Mouse (Mus musculus) forebrain, embryonic 16.5 days (tissue): ENCODE measurements around the gene Zbtb20. TPM values are rescaled to one million over a fixed set of nuclear protein-coding genes. Genes with fewer than 3 reads are reported as not detected.

Source experiments
- ATAC-seq: fragments of 200-750 bp; cut with Nextera tagmentation; 2 replicates; pipeline ENCODE4 v1.8.0; 2017; ENCODE audit warnings: mild to moderate bottlenecking, moderate library complexity
- H3K27ac ChIP-seq: fragments of 300-500 bp; sonication (generic); 2 replicates; pipeline ENCODE4 v1.5.1; 2014; ENCODE audit warnings: low read length, control low read depth
- H3K27me3 ChIP-seq: fragments of 300-500 bp; sonication (generic); replicated peaks from 2 replicates; pipeline ENCODE4 v1.6.1; 2014; ENCODE audit warnings: low read length; ENCODE audit not compliant: control insufficient read depth, insufficient read depth
- H3K36me3 ChIP-seq: fragments of 300-500 bp; sonication (generic); 2 replicates; pipeline ENCODE4 v1.6.1; 2014; ENCODE audit not compliant: control insufficient read depth, insufficient read depth
- H3K4me1 ChIP-seq: fragments of 300-500 bp; sonication (generic); replicated peaks from 2 replicates; pipeline ENCODE4 v1.6.1; 2014; ENCODE audit warnings: low read length; ENCODE audit not compliant: control insufficient read depth, insufficient read depth
- H3K4me2 ChIP-seq: fragments of 300-500 bp; sonication (generic); 2 replicates; pipeline ENCODE4 v1.6.1; 2014; ENCODE audit warnings: mild to moderate bottlenecking, low read length, control low read depth
- H3K4me3 ChIP-seq: fragments of 300-500 bp; sonication (generic); replicated peaks from 2 replicates; pipeline ENCODE4 v1.5.1; 2014; ENCODE audit warnings: mild to moderate bottlenecking, low read length, control low read depth
- H3K9ac ChIP-seq: fragments of 300-500 bp; sonication (generic); replicated peaks from 2 replicates; pipeline ENCODE4 v1.6.1; 2014; ENCODE audit warnings: low read depth, low read length, control low read depth
- H3K9me3 ChIP-seq: fragments of 300-500 bp; sonication (generic); 2 replicates; pipeline ENCODE4 v1.6.1; 2016; ENCODE audit warnings: low read length; ENCODE audit not compliant: control insufficient read depth
- WGBS: fragments of 180-500 bp; shearing (Covaris S2); extraction: QIAGEN DNeasy Blood & Tissue Kit; methylation state at CpG from one replicate; pipeline ENCODE4 v1.1.7; 2014; 5-methylcytosine and 5-hydroxymethylcytosine counted together
- polyA plus RNA-seq: library from polyadenylated mRNA; unstranded; fragments of >200 nt; fragmentation: Nextera tagmentation; extraction: Ambion mirVana; gene quantifications from 2 replicates; pipeline ENCODE4 v1.2.1, GENCODE M21; 2015

Zbtb20 gene
- polyA plus RNA-seq, 1 experiment from 2014 or later, result 126 TPM

DNA sequence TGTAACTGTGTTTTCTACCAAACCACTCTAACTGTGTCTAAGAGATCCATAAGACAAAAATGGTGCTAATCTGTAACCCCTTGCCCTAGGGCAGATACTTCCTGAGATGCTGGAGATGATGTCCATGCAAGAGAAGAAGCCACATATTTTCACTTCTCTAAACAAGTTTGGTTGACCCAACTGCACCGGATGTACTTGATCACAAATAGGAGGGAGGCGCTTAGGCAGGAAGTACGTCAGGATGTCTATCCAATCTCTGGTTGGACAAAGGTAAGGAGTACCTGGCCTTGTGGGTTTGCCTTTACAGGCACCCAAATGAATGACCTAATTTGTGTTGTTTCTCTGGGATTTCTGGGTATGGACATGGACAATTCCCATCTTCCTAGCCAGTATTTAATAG lies 792.6 kb downstream of the Zbtb20 start:
- Histone ChIP-seq H3K4me3 (no peak overlapping the region), H3K9me3 (no peaks in the 10 kb centered on the region), H3K9ac (no peak overlapping the region), H3K4me2 (no peak overlapping the region), H3K27me3 (no peaks in the 10 kb centered on the region), H3K27ac (no peak overlapping the region), H3K4me1 (no peaks in the 10 kb centered on the region), H3K36me3 (no peaks in the 10 kb centered on the region)
- no peak for ATAC-seq
- WGBS, result 92% methylated on average over 3 of the region's 3 CpGs

DNA sequence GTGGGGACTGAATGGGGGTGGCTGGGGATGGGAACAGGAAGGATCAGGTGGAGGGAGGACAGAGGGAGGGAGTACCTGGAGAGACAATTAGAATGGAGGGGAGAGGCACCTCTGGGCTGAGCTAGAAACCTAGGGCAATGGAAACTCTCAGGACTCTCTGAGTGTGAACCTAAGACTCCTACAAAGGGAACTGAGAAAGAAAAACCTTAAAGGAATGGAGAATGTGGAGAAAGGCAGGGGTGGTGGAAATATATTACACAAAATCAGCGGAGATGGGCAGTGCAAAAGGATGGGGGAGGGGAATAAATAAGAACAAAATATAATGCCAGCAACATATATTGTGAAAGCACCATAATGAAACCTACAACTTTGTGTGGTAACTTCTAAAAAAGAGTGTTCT lies 796.3 kb downstream of the Zbtb20 start:
- WGBS, result 95% methylated on average over 1 of the region's 1 CpGs
- no peaks in the 10 kb centered on the region for H3K9me3 ChIP-seq
- no peaks in the 10 kb centered on the region for H3K36me3 ChIP-seq
- H3K4me3 ChIP-seq, result no peak overlapping the region
- H3K4me2 ChIP-seq, result no peak overlapping the region
- H3K27ac ChIP-seq, result no peak overlapping the region
- H3K27me3 ChIP-seq, result no peaks in the 10 kb centered on the region
- no peak for ATAC-seq
- no peaks in the 10 kb centered on the region for H3K4me1 ChIP-seq
- no peak overlapping the region for H3K9ac ChIP-seq

DNA sequence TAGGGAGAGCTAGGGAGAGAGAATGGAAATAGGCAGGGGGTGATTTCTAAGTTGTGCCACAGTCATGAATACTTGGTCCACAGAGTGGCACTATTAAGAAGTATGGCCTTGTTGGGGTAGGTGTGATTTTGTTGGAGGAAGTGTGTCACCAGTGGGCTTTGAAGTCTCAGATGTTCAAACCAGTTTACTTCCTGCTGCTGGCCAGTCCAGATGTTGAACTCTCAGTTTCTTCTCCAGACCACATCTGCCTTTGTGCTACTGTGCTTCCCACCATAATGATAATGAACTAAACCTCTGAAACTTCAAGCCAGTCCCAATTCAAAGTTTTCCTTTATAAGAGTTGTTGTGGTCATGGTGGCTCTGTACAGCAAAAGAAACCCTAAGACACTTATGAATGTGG lies 797.0 kb downstream of the Zbtb20 start:
- H3K4me1 ChIP-seq, result no peaks in the 10 kb centered on the region
- H3K4me3 ChIP-seq, result no peak overlapping the region
- H3K27ac ChIP-seq, result no peak overlapping the region
- ATAC-seq, result no peak
- no peaks in the 10 kb centered on the region for H3K9me3 ChIP-seq
- no peaks in the 10 kb centered on the region for H3K36me3 ChIP-seq
- no peak overlapping the region for H3K4me2 ChIP-seq
- no peak overlapping the region for H3K9ac ChIP-seq
- H3K27me3 ChIP-seq, result no peaks in the 10 kb centered on the region

DNA sequence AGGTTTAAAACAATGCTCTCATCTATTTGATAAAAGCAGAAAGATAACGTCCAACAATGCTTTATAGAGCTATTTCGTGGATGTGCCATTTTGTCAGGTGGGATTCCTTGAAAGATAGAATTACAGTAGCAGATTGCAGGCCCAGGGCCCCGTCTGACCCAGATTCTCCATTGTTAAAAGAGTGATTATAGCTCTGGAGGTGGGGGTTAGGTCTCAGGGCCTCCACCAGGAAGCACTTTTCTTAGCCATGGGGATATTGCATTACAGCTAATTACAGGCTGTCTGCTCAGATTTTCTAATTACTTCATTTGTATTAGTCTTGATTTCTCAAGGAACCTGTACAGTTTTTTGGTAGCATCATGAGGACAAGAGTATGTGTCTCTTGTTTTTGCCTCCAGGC lies 798.7 kb downstream of the Zbtb20 start:
- H3K4me2 ChIP-seq, result no peak overlapping the region
- 72% methylated on average over 3 of the region's 3 CpGs for WGBS
- H3K4me3 ChIP-seq, result no peak overlapping the region
- no peaks in the 10 kb centered on the region for H3K4me1 ChIP-seq
- no peaks in the 10 kb centered on the region for H3K27me3 ChIP-seq
- no peak overlapping the region for H3K9ac ChIP-seq
- 0 out of 2 replicates have a peak, but pooled peaks cover 2% of the 10 kb centered on the region for H3K36me3 ChIP-seq
- no peak overlapping the region for H3K27ac ChIP-seq
- 0 out of 2 replicates have a peak, but pooled peaks cover 3% of the 10 kb centered on the region for H3K9me3 ChIP-seq
- no peak for ATAC-seq

DNA sequence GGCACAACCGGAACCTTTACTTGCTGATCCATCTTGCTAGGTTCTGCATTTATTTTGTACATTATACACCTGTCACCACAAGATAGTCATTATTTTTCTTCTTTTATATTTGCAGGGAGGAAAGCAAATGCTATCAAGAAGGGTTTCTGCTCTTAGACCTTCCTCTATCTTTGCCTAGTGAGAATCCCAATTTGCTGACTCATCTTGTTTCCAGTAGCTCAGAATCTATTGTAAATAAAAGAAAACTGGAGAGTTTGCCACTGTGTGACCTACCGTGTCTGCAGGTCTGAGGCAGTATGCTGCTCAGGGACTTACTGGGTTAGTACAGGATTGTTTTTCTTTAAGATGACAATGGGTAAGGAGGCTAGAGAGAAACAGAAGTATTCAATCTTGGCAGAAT lies 812.3 kb downstream of the Zbtb20 start:
- no peaks in the 10 kb centered on the region for H3K27me3 ChIP-seq
- H3K9me3 ChIP-seq, result no peaks in the 10 kb centered on the region
- no peak overlapping the region for H3K4me3 ChIP-seq
- H3K4me1 ChIP-seq, result no peaks in the 10 kb centered on the region
- no peak overlapping the region for H3K4me2 ChIP-seq
- no peak overlapping the region for H3K27ac ChIP-seq
- ATAC-seq, result no peak
- no peak overlapping the region for H3K9ac ChIP-seq
- H3K36me3 ChIP-seq, result no peaks in the 10 kb centered on the region
- 80% methylated on average over 2 of the region's 2 CpGs for WGBS

DNA sequence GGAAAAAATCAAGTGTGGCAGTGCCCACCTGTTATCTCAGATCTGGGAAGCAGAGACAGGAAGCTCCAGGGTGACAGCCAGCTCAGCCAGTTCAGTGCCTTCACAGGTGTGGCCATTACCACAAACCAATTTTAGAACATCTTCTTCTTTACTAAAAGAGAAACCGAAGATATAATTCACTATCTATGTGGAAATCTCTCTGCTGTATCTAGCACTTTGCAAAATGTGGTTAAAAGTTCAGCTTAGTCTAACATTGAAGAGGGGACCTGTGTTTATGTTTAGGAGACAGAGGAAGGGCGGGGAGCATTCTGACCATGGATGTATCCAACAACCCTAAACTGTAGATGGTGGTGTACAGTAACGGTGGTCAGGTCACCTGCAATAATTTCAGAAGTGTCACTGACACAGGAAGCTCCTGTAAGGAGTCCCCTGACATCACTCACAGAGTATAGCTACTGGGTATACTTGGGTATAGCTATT lies 814.6 kb downstream of the Zbtb20 start:
- no peak for ATAC-seq
- 94% methylated on average over 3 of the region's 3 CpGs for WGBS
- H3K4me1 ChIP-seq, result no peaks in the 10 kb centered on the region

DNA sequence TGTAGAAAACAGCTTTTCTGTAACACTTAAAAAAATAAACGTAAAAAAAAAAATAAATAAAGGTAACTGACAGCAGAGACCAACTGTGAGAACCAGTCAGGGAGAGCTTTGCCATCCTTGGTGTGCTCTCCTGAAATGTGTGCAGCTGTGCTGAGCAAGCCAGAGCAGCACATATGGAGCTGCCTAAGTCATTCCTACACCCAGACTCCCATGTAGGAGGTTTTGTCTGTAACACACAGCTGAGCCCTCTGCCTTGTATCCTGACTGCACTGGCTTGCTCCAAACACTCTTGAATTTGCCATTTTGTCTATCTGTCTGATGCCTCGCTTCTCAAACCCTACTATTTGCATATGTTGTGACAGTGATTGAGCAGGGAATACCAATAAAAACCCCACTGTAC lies 815.2 kb downstream of the Zbtb20 start:
- Histone ChIP-seq H3K27ac (no peak overlapping the region), H3K4me3 (no peak overlapping the region), H3K4me1 (no peaks in the 10 kb centered on the region), H3K9ac (no peak overlapping the region), H3K9me3 (no peaks in the 10 kb centered on the region), H3K27me3 (no peaks in the 10 kb centered on the region), H3K36me3 (no peaks in the 10 kb centered on the region), H3K4me2 (no peak overlapping the region)
- no peak for ATAC-seq
- WGBS, result 83% methylated on average over 2 of the region's 2 CpGs

More for the DNA sequence above, 814.6 kb downstream of the Zbtb20 start:
- Histone ChIP-seq H3K27me3 (no peaks in the 10 kb centered on the region), H3K36me3 (no peaks in the 10 kb centered on the region), H3K9me3 (no peaks in the 10 kb centered on the region), H3K4me2 (no peak overlapping the region), H3K27ac (no peak overlapping the region), H3K9ac (no peak overlapping the region), H3K4me3 (no peak overlapping the region)

DNA sequence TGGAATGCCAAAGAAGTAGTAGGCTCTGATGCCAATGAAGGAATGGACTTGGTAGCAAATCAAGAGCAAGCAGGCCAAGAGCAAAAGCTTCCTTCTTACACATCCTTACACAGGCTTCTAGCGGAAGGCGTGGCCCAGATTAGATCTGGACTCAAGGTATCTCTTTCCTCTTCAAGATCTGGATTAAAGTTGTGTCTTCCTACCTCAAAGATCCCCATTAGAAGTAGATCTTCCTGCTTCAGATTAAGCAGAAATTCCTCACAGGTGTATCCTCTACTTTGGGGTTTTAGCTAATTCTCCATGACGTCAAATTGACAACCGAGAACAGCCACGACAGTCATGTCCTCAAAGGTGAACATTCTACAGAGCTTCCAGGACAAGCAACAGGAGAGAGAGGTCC lies 816.1 kb downstream of the Zbtb20 start:
- Histone ChIP-seq H3K4me1 (no peaks in the 10 kb centered on the region), H3K9me3 (no peaks in the 10 kb centered on the region), H3K36me3 (no peaks in the 10 kb centered on the region), H3K4me2 (no peak overlapping the region), H3K4me3 (no peak overlapping the region), H3K27ac (no peak overlapping the region), H3K27me3 (no peaks in the 10 kb centered on the region), H3K9ac (no peak overlapping the region)
- 97% methylated on average over 5 of the region's 5 CpGs for whole genome bisulfite sequencing
- no peak for ATAC-seq
